Mouse (Mus musculus): ENCODE data around the gene Stxbp6.

GRCm38 (mm10) chr12:45075631-45076030, 1.1 kb upstream of the Stxbp6 start:
- no peak for TF ChIP-seq POLR2A (IDR thresholded peaks at IDR 0.05; ENCODE audit: insufficient read depth, low read length)
- TF ChIP-seq EP300 (IDR thresholded peaks at IDR 0.05; ENCODE audit: insufficient read depth, low read depth, low read length): no peak
